ENCODE assay signal across 24 mouse cellular contexts in the genomic region with DNA sequence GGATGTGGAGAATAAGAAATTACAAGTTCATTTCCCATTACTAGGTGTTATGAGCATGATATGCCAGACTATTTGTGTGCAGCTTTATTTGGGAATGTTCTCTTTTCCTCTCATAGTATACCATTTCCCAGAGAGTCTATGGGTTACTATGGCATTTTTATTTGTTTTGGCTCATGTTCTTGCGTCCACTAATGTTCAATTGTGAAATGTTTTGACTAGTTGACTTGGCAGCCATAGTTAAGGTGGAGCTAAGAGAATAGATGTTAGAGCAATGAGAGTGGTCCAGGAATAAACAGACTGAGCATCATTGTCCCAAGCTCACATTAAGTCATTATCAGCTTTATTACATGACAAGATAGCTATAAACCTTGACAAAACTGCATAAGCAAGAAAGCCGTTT.
"Had no signal": no experiment of that assay in that cellular context is flagged by ENCODE, and none has a peak within 500 bp of the region (broad histone marks: within the 10 kb centered on the region; RNA-seq: fewer than 3 reads in every experiment).

No protein-coding gene starts in this region.

- ATAC-seq: hindbrain, embryonic 16.5 days; inflammation-experienced regulatory T-cells, adult 6 months; intestine, embryonic 15.5 days; intestine, postnatal 0 days had no signal

- H3K4me3 ChIP-seq: gastrocnemius, adult 2 months; heart, embryonic 10.5 days; heart, embryonic 12.5 days; hindbrain, embryonic 10.5 days; hindbrain, embryonic 12.5 days; intestine, embryonic 15.5 days; layer of hippocampus, adult 2 months; left cerebral cortex, adult 2 months; limb, embryonic 10.5 days; limb, embryonic 12.5 days had no signal

- H3K27me3 ChIP-seq: heart, embryonic 12.5 days; hindbrain, embryonic 12.5 days; intestine, embryonic 15.5 days; limb, embryonic 12.5 days had no signal

- H3K9me3 ChIP-seq: heart, embryonic 10.5 days; heart, embryonic 12.5 days; hindbrain, embryonic 10.5 days; hindbrain, embryonic 12.5 days; intestine, embryonic 15.5 days; limb, embryonic 10.5 days; limb, embryonic 12.5 days had no signal

- H3K4me2 ChIP-seq: heart, embryonic 12.5 days; hindbrain, embryonic 12.5 days; hindbrain, embryonic 14.5 days; intestine, embryonic 15.5 days; limb, embryonic 12.5 days had no signal

- DNase-seq: gastrocnemius, adult 2 months; gastrocnemius, postnatal 10 days; gastrocnemius, postnatal 25 days; heart, adult 18-20 months; heart, postnatal 10 days; heart, postnatal 4 days; kidney, adult 18-20 months; kidney, adult 8-10 months; kidney, postnatal 10 days; kidney, postnatal 25 days; kidney, postnatal 4 days had no signal

- H3K9ac ChIP-seq: heart, embryonic 12.5 days; hindbrain, embryonic 12.5 days; hindbrain, embryonic 14.5 days; intestine, embryonic 15.5 days; limb, embryonic 12.5 days had no signal

- H3K36me3 ChIP-seq: heart, embryonic 10.5 days; heart, embryonic 12.5 days; hindbrain, embryonic 10.5 days; hindbrain, embryonic 12.5 days; intestine, embryonic 15.5 days; limb, embryonic 10.5 days; limb, embryonic 12.5 days had no signal

- H3K27ac ChIP-seq: gastrocnemius, adult 2 months; heart, embryonic 10.5 days; hindbrain, embryonic 10.5 days; hindbrain, embryonic 12.5 days; hindbrain, embryonic 14.5 days; intestine, embryonic 15.5 days; layer of hippocampus, adult 2 months; left cerebral cortex, adult 2 months; limb, embryonic 10.5 days; limb, embryonic 12.5 days had no signal

- H3K4me1 ChIP-seq: heart, embryonic 10.5 days; hindbrain, embryonic 10.5 days; hindbrain, embryonic 12.5 days; intestine, embryonic 15.5 days; limb, embryonic 10.5 days; limb, embryonic 12.5 days had no signal
